Mouse (Mus musculus) heart, embryonic 10.5 days (tissue): Measurements from ENCODE around the gene Lect2. TPM values are rescaled to one million over a fixed set of nuclear protein-coding genes. Genes with fewer than 3 reads are reported as not detected.
A peak's percentile ranks its signal among the peaks of the same experiment; 100 is the strongest.

Experiments
- DNase-seq: peaks from one replicate; pipeline ENCODE4 v3.0.0-alpha.2; 2017; ENCODE audit warnings: low spot score
- H3K27ac ChIP-seq: fragments of 300-500 bp; sonication (generic); 2 replicates; pipeline ENCODE4 v1.5.1; 2016; ENCODE audit warnings: mild to moderate bottlenecking
- H3K27me3 ChIP-seq: fragments of 300-500 bp; sonication (generic); 2 replicates; pipeline ENCODE4 v1.6.1; 2016; ENCODE audit warnings: mild to moderate bottlenecking; ENCODE audit not compliant: poor library complexity, insufficient read depth, severe bottlenecking
- H3K36me3 ChIP-seq: fragments of 300-500 bp; sonication (generic); 2 replicates; pipeline ENCODE4 v1.6.1; 2016; ENCODE audit warnings: mild to moderate bottlenecking, moderate library complexity
- H3K4me1 ChIP-seq: fragments of 300-500 bp; sonication (generic); 2 replicates; pipeline ENCODE4 v1.6.1; 2016; ENCODE audit warnings: mild to moderate bottlenecking
- H3K4me3 ChIP-seq: fragments of 300-500 bp; sonication (generic); 2 replicates; pipeline ENCODE4 v1.5.1; 2016; ENCODE audit warnings: mild to moderate bottlenecking, moderate library complexity
- H3K9me3 ChIP-seq: fragments of 300-500 bp; sonication (generic); 2 replicates; pipeline ENCODE4 v1.6.1; 2016; ENCODE audit warnings: mild to moderate bottlenecking, moderate library complexity
- WGBS: fragments of 180-500 bp; shearing (Covaris S2); methylation state at CpG from one replicate; pipeline ENCODE4 v1.1.7; 2016; 5-methylcytosine and 5-hydroxymethylcytosine counted together
- polyA plus RNA-seq: library from polyadenylated mRNA; unstranded; fragments of >200 nt; fragmentation: Nextera tagmentation; extraction: Ambion mirVana; gene quantifications from 2 replicates; pipeline ENCODE4 v1.2.1, GENCODE M21; 2016

Lect2 gene
- 0.41 and 8.8 TPM in 2 replicates for polyA plus RNA-seq

GRCm38 (mm10) chr13:56548401-56548800, at the start of gene Lect2:
Gene Lect2 (minus strand): TSS chr13:56548502.
- WGBS = 69% methylated on average over 9 of the region's 9 CpGs

DNA sequence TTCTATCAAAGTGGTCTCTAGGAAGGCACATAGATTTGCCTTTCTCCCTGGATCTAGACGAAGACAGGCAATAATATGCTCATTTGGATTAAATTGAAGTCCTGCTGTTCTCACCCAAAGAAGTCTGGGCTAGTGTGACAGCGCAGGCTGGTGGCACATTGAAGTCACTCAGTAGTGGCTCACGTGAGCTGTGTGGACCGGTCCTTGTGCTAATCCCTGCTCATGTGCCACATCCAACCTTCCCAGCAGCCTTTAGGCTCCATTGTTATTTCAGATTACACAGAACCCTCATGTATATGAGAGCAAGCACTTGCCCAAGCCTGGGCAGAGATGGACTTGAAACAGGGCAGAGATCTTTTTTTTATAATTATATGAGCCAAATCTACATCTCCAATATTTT, 49.0 kb upstream of the Lect2 start:
- H3K36me3 ChIP-seq = no peaks in the 10 kb centered on the region
- no peaks in the 10 kb centered on the region for H3K9me3 ChIP-seq
- DNase-seq = no peak
- 85% methylated on average over 4 of the region's 4 CpGs for WGBS
- peaks cover 72% of the 10 kb centered on the region for H3K4me1 ChIP-seq
- no peak overlapping the region for H3K4me3 ChIP-seq
- no peaks in the 10 kb centered on the region for H3K27me3 ChIP-seq
- 0 out of 2 replicates have a peak overlapping the region, but pooled peaks have one; percentile 19 for H3K27ac ChIP-seq

More at GRCm38 (mm10) chr13:56548401-56548800, at the start of gene Lect2:
- Histone ChIP-seq H3K4me1 (peaks cover 22% of the 10 kb centered on the region; the same call in 1 of the 2 replicates), H3K36me3 (no peaks in the 10 kb centered on the region), H3K27me3 (no peaks in the 10 kb centered on the region), H3K9me3 (no peaks in the 10 kb centered on the region), H3K27ac (no peak within 1 kb of the TSS), H3K4me3 (no peak within 1 kb of the TSS)
- DNase-seq = peak; percentile 71

- peaks cover 74% of the 10 kb centered on the region for H3K4me1 ChIP-seq
- no peak for DNase-seq
- H3K27ac ChIP-seq = peak overlapping the region; percentile 71; the same call in 1 of the 2 replicates
Measured at GRCm38 (mm10) chr13:56595246-56595645, 46.9 kb upstream of the Lect2 start.

DNA sequence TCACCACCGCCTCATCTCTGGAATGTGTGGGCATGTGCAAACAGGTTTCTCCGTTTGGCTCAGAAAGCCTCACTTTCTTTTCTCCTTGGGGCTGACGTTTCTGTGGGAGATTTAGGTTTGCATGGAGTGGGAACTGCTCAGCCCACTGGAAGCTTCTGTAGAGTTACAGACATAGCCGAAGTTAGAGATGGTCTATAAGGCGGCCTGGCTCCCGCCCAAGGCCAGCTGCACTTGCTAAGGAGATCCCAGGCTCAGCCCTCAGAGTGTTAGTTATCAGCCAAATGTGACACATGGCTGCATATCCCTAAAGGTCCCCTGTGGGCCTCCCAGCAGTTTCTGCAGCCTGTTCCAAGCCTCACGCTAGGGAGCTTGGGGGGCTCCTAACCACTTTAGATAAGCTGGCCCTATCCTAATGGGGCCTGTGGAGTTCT, 45.7 kb upstream of the Lect2 start:
- H3K27me3 ChIP-seq = no peaks in the 10 kb centered on the region
- H3K4me3 ChIP-seq = no peak overlapping the region
- H3K27ac ChIP-seq = peak overlapping the region; percentile 67
- peaks cover 78% of the 10 kb centered on the region for H3K4me1 ChIP-seq
- 30% methylated on average over 7 of the region's 7 CpGs for WGBS
- no peak for DNase-seq
- H3K36me3 ChIP-seq = no peaks in the 10 kb centered on the region
- no peaks in the 10 kb centered on the region for H3K9me3 ChIP-seq

More at GRCm38 (mm10) chr13:56595246-56595645, 46.9 kb upstream of the Lect2 start:
- WGBS = 44% methylated on average over 8 of the region's 8 CpGs
- H3K4me3 ChIP-seq = no peak overlapping the region
- no peaks in the 10 kb centered on the region for H3K9me3 ChIP-seq
- H3K27me3 ChIP-seq = no peaks in the 10 kb centered on the region
- no peaks in the 10 kb centered on the region for H3K36me3 ChIP-seq

DNA sequence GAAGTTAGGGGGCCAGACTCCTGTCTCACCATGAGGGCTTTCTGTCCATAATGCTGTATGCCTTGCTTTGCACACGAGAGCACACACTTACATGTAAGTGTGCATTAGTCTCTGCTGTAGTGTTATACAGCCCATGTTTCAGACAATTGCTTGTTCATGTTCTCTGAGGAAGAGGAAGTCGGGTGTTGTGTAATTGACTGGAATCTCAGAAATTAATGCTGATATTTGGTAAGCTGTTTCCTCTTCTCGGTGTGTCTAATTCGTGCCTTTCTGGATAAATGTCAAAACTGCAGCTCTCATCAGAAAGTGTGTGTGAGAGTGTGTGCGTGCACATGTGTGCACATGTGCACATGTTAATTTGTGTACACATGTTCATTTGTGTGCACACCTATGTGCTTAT, 44.9 kb upstream of the Lect2 start:
- 90% methylated on average over 5 of the region's 5 CpGs for WGBS
- H3K27ac ChIP-seq = peak overlapping the region; percentile 67; the same call in 1 of the 2 replicates
- DNase-seq = no peak

DNA sequence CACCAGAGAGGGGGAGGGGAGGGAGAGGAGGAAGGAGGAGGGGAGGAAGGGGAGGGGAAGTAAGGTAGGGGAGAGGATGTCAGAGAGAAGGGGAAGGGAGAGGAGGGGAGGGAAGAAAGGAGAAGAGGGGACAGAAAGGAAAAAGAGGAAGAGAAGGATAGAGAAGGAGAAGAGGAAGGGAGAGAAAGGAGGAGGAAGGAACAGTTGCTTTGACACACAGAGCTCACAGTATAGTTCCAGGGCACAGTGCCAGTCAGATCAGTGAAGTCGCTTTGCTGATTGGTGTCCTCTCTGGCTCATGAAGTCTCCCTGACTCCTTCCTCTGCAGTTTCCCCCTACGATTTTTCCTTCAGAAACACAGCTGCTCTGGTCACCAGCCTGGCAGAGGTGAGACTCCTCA, 43.6 kb upstream of the Lect2 start:
- Histone ChIP-seq H3K27me3 (no peaks in the 10 kb centered on the region), H3K4me3 (no peak overlapping the region), H3K9me3 (no peaks in the 10 kb centered on the region), H3K36me3 (no peaks in the 10 kb centered on the region), H3K27ac (peak overlapping the region; percentile 69), H3K4me1 (peaks cover 81% of the 10 kb centered on the region)
- DNase-seq = no peak
- 71% methylated on average over 2 of the region's 2 CpGs for WGBS

More for the DNA sequence above, 44.9 kb upstream of the Lect2 start:
- Histone ChIP-seq H3K36me3 (no peaks in the 10 kb centered on the region), H3K9me3 (no peaks in the 10 kb centered on the region), H3K4me1 (peaks cover 84% of the 10 kb centered on the region), H3K4me3 (no peak overlapping the region), H3K27me3 (no peaks in the 10 kb centered on the region)

DNA sequence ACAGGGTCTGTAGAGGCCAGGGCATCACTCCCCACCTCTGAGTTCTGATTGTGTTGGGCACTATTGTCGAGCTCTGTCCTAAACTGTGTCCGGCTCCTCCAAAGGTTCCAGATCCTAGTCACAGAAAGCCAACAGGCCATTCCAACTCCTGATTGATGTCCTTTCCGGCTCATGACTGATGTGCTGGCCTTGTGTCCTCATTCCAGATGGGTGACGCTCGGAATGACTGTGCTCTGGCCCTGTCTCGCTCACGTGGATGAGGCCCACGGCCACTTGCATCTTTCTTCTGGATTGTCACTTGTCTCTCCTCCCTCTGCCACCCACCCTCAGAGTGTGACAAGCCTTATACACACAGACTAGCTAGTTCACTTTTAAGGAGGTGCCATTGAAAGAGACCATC, 42.9 kb upstream of the Lect2 start:
- H3K4me3 ChIP-seq = no peak overlapping the region
- H3K36me3 ChIP-seq = no peaks in the 10 kb centered on the region
- H3K27ac ChIP-seq = peak overlapping the region; percentile 69
- peaks cover 73% of the 10 kb centered on the region for H3K4me1 ChIP-seq
- H3K27me3 ChIP-seq = no peaks in the 10 kb centered on the region
- no peak for DNase-seq
- WGBS = 85% methylated on average over 8 of the region's 8 CpGs
- H3K9me3 ChIP-seq = no peaks in the 10 kb centered on the region

- no peak for DNase-seq
- no peaks in the 10 kb centered on the region for H3K36me3 ChIP-seq
- 57% methylated on average over 5 of the region's 5 CpGs for WGBS
- no peaks in the 10 kb centered on the region for H3K9me3 ChIP-seq
- peaks cover 65% of the 10 kb centered on the region for H3K4me1 ChIP-seq
- peak overlapping the region; percentile 65 for H3K27ac ChIP-seq
- H3K27me3 ChIP-seq = no peaks in the 10 kb centered on the region
- H3K4me3 ChIP-seq = no peak overlapping the region
Measured at GRCm38 (mm10) chr13:56590202-56590601, 41.9 kb upstream of the Lect2 start.

GRCm38 (mm10) chr13:56588454-56589117, 40.3 kb upstream of the Lect2 start:
- Histone ChIP-seq H3K36me3 (no peaks in the 10 kb centered on the region), H3K4me3 (no peak overlapping the region), H3K4me1 (peaks cover 49% of the 10 kb centered on the region), H3K9me3 (no peaks in the 10 kb centered on the region), H3K27ac (peak overlapping the region; percentile 65), H3K27me3 (no peaks in the 10 kb centered on the region)
- 76% methylated on average over 14 of the region's 14 CpGs for WGBS
- no peak for DNase-seq

DNA sequence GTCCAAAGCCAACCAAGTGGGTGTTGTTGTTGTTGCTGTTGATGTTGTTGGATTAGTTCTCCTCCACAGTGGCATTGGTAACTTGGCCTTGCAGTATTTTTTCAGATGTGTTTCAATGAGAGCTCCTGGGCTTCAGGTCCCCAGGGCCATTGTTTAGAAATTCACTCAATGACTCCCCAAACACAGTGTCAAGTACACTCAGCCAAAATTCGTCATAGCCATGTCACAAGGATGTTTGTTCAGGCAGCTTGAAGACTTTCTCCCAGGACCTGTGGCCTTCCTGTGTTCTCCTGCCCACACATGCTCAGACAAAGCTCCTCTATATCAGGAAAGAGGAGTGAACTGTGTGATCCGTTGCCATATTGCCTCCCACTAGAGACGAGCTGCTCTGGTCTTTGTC, 37.7 kb upstream of the Lect2 start:
- Histone ChIP-seq H3K4me3 (no peak overlapping the region), H3K4me1 (peaks cover 49% of the 10 kb centered on the region), H3K27me3 (no peaks in the 10 kb centered on the region), H3K36me3 (no peaks in the 10 kb centered on the region), H3K9me3 (no peaks in the 10 kb centered on the region), H3K27ac (peak overlapping the region; percentile 11; the same call in 1 of the 2 replicates)
- DNase-seq = no peak
- WGBS = 64% methylated on average over 3 of the region's 3 CpGs

DNA sequence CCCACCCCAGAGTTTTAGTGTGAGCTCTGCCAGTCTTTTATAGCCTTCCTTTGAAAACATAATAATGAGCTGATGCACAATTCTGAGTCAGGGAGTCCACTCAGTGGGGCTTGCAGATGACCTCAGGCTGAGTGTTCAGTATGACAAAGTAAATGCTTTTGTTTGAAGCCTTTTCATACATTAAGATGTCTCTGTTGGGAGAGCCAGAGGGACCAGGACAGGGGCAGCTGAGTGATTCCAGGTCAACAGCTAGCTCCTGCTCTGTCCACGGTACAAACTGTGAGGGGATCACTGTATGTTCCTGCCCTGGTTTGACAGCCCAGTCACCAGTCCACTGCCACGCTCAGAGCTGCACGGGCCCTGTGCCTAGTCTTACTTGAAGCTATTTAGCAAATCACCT, 34.4 kb upstream of the Lect2 start:
- H3K4me3 ChIP-seq = no peak overlapping the region

GRCm38 (mm10) chr13:56581961-56582434, 33.7 kb upstream of the Lect2 start:
- peak; percentile 90 for DNase-seq
- Histone ChIP-seq H3K4me3 (peak overlapping the region; percentile 38), H3K36me3 (no peaks in the 10 kb centered on the region), H3K27me3 (no peaks in the 10 kb centered on the region), H3K9me3 (no peaks in the 10 kb centered on the region), H3K4me1 (peaks cover 36% of the 10 kb centered on the region), H3K27ac (peak overlapping the region; percentile 83)
- whole genome bisulfite sequencing = 7% methylated on average over 6 of the region's 6 CpGs

More for the DNA sequence above, 34.4 kb upstream of the Lect2 start:
- no peak for DNase-seq
- peak overlapping the region; percentile 83 for H3K27ac ChIP-seq
- 42% methylated on average over 3 of the region's 3 CpGs for WGBS
- no peaks in the 10 kb centered on the region for H3K36me3 ChIP-seq
- no peaks in the 10 kb centered on the region for H3K9me3 ChIP-seq
- H3K27me3 ChIP-seq = no peaks in the 10 kb centered on the region
- H3K4me1 ChIP-seq = peaks cover 36% of the 10 kb centered on the region

GRCm38 (mm10) chr13:56581512-56581911, 33.2 kb upstream of the Lect2 start:
- WGBS = 8% methylated on average over 3 of the region's 3 CpGs
- H3K36me3 ChIP-seq = no peaks in the 10 kb centered on the region
- no peak overlapping the region for H3K4me3 ChIP-seq
- H3K4me1 ChIP-seq = peaks cover 36% of the 10 kb centered on the region
- H3K9me3 ChIP-seq = no peaks in the 10 kb centered on the region
- DNase-seq = no peak
- H3K27ac ChIP-seq = peak overlapping the region; percentile 83
- H3K27me3 ChIP-seq = no peaks in the 10 kb centered on the region
